Mouse (Mus musculus): Measurements from ENCODE around the gene Ccdc158. TPM values are rescaled to one million over a fixed set of nuclear protein-coding genes. Genes with fewer than 3 reads are reported as not detected.

Ccdc158 gene
- total RNA-seq, 1 experiment from 2014 or later = 11.6 TPM

GRCm38 (mm10) chr5:92688569-92688968 lies 13.5 kb upstream of the Ccdc158 start:
- no peak for ATAC-seq (replicated peaks; ENCODE audit: low read depth, poor library complexity, severe bottlenecking)

DNA sequence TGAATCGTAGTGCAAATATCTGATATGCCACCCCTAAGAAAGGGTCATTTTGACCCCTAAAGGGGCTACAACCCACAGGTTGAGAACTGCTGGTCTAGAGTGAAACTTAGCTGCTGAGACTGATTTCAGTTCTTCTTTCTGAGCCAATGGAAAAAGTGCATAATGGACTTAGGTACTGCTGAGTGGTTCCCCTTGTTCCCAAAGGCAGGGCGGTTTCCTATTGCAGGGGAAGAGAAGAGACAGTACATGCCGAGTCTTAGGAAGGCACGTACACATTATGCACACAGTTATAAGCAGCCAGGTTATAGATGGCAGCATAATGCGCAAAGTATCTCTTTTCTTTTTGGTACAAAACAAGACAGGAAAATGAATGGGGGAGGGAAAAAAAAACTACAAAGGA lies 13.1 kb upstream of the Ccdc158 start:
- ATAC-seq (replicated peaks; ENCODE audit: low read depth, poor library complexity, severe bottlenecking) = no peak

DNA sequence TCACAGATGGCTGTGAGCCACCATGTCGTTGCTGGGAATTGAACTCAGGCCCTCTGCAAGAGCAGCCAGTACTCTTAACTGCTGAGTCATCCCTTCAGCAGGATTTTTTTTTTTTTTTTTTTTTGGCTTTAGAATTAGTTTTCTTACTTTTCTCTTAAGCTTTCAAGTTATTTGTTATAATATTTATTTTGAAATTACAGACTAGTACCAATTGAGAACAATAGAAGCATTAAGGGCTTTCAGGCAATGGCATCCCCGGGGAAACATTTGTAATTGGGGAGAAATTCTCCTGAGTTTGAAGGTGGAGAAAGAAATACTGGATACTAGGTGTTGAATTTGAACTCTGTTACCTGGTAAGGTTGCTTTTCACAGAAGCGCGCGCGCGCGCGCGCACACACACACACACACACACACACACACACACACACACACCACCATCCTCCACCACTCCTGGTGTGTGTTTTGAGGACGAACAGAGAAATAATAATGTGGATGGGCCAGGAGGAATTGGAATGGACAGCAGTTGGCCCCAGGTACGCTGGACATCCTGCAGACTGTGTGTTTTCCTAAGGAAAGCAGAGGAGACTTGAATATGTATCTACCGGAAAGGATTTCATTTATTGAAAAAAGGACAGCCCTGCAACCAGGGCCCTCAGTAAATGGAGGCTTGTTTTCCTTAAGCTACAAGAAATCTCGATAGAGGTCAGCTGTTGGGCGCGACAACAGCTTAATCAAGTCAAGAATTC lies 9.8 kb upstream of the Ccdc158 start:
- no peak for ATAC-seq (replicated peaks; ENCODE audit: low read depth, poor library complexity, severe bottlenecking)

- no peak for ATAC-seq (replicated peaks; ENCODE audit: low read depth, poor library complexity, severe bottlenecking)
Measured at GRCm38 (mm10) chr5:92683871-92684475, 8.9 kb upstream of the Ccdc158 start.

- ATAC-seq (replicated peaks; ENCODE audit: low read depth, poor library complexity, severe bottlenecking) = no peak
Measured at GRCm38 (mm10) chr5:92683351-92683807, 8.3 kb upstream of the Ccdc158 start, which contains the start of gene Shroom3. Gene Shroom3, plus strand, starts transcription at chr5:92683435.

DNA sequence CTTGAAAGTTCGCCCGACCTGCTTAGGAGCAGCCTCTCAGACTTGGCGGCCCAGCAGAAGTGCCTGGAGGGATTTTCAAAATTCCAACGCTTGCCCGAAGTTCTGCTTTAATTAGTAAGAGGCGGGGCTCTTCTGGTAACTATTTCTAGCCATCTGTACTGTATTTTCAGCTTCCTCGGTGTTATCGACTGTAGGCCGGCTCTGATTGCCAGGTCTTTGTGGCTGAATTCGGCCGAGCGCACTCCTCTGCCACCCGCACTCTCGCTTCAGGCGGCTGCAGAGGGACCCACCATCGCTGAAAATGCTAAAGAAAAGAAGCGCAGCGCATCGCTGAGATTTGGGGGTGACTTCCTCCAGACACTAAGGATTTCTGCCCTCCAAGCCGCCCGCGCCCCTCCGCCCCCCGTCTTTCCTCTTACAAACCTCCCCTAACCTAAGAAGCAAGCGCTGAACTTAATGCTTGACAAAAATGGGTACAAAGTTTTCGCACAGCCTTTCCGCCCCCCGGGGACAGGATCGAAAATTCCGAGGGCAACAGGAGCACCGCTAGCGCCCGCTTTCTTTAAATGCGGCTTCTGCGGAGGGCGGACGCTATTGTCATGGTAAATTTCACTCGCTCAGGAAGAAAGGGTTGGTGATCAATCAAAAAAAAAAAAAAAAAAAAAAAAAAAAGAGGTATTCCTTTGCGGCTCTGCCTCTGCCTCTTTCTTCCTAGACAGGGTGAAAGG lies 7.7 kb upstream of the Ccdc158 start:
- peak; percentile 29; the same call in 1 of the 2 replicates for ATAC-seq (replicated peaks; ENCODE audit: low read depth, poor library complexity, severe bottlenecking)

GRCm38 (mm10) chr5:92681861-92682260 lies 6.8 kb upstream of the Ccdc158 start:
- ATAC-seq (replicated peaks; ENCODE audit: low read depth, poor library complexity, severe bottlenecking) = no peak

- no peak for ATAC-seq (replicated peaks; ENCODE audit: low read depth, poor library complexity, severe bottlenecking)
Measured at GRCm38 (mm10) chr5:92679441-92679840, 4.4 kb upstream of the Ccdc158 start.

DNA sequence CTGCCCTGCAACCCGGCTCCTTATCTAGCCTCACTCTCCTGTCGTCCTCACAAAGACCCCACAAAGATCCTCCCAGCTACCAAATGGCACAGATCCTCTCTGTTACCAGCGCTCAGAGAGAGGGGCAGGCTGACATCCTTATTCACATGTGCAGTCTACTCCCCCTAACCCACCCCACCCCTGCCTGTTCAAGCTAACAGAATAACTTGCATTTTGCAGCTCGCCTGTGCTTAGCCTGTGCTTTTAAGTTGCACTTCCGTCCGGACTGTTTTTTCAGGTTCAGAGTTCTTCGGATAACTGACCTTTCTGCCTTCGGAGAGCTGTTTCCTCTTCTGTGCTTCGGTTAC lies 476 bp upstream of the Ccdc158 start:
- ATAC-seq (replicated peaks; ENCODE audit: low read depth, poor library complexity, severe bottlenecking) = no peak

GRCm38 (mm10) chr5:92666860-92667259 lies 8.2 kb downstream of the Ccdc158 start:
- peak; percentile 76 for ATAC-seq (replicated peaks; ENCODE audit: low read depth, poor library complexity, severe bottlenecking)

GRCm38 (mm10) chr5:92664321-92664720 lies 10.8 kb downstream of the Ccdc158 start:
- ATAC-seq (replicated peaks; ENCODE audit: low read depth, poor library complexity, severe bottlenecking) = no peak

DNA sequence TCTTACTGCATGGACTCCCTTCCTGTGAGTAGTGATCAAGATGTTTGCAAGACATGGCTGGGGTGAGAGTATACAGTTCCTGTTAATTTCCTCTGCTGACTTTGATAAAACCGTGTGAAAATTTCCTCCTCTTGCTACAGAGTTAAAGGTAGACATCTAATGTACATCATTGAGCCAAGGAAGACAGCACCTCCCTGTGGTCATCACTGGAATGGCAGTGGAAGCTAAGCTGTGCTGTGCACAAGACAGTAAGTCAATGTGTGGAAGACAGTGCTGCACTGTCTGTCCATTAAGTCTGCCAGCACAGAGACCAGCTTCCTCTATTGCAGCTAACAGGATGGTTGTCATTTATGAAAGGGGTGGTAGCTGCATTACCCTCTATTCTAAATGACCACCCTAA lies 18.8 kb downstream of the Ccdc158 start:
- ATAC-seq (replicated peaks; ENCODE audit: low read depth, poor library complexity, severe bottlenecking) = peak; percentile 97

GRCm38 (mm10) chr5:92640861-92641260 lies 34.2 kb downstream of the Ccdc158 start:
- no peak for ATAC-seq (replicated peaks; ENCODE audit: low read depth, poor library complexity, severe bottlenecking)

GRCm38 (mm10) chr5:92635891-92636290 lies 39.2 kb downstream of the Ccdc158 start:
- no peak for ATAC-seq (replicated peaks; ENCODE audit: low read depth, poor library complexity, severe bottlenecking)

- ATAC-seq (replicated peaks; ENCODE audit: low read depth, poor library complexity, severe bottlenecking) = no peak
Measured at GRCm38 (mm10) chr5:92634916-92635315, 40.2 kb downstream of the Ccdc158 start.

DNA sequence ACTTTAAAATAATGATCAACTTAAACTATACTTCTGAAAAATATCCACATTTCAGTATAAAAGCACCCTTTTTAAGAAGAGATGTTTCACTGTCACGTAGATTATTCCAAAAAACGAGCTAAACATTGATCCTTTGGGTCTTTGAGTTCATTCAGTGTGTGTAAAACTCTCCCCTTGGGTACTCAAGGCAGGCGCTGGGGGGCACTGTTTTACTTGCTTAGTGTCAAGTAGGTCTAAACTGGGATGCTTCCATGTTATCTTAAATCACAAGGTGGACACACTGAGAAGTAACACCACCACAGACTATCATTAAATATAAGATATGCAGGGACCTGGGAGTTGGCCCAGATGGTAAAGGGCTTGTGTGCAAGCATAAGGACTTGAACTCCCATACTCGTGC lies 41.5 kb downstream of the Ccdc158 start:
- no peak for ATAC-seq (replicated peaks; ENCODE audit: low read depth, poor library complexity, severe bottlenecking)

DNA sequence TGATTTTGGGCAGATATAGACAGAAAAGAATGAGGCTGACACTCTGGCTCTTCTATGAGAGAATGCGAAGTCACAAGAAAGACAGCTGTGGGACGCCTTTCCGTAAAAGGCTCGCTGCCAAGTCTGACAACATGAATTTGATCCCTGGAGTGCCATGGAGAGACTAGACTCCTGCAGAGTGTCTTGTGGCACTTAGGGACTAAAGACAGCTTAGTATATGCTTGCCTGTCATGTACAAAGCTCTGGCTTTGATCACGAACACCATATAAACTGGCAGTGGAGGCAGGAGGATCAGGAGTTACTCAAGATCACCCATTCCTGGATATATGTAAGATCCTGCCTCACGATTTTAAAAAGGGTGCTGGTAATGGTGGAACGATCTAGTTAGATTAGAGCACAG lies 47.2 kb downstream of the Ccdc158 start:
- no peak for ATAC-seq (replicated peaks; ENCODE audit: low read depth, poor library complexity, severe bottlenecking)

GRCm38 (mm10) chr5:92621883-92622282 lies 53.2 kb downstream of the Ccdc158 start:
- ATAC-seq (replicated peaks; ENCODE audit: low read depth, poor library complexity, severe bottlenecking) = no peak

- no peak for ATAC-seq (replicated peaks; ENCODE audit: low read depth, poor library complexity, severe bottlenecking)
Measured at GRCm38 (mm10) chr5:92612756-92613155, 62.3 kb downstream of the Ccdc158 start.

DNA sequence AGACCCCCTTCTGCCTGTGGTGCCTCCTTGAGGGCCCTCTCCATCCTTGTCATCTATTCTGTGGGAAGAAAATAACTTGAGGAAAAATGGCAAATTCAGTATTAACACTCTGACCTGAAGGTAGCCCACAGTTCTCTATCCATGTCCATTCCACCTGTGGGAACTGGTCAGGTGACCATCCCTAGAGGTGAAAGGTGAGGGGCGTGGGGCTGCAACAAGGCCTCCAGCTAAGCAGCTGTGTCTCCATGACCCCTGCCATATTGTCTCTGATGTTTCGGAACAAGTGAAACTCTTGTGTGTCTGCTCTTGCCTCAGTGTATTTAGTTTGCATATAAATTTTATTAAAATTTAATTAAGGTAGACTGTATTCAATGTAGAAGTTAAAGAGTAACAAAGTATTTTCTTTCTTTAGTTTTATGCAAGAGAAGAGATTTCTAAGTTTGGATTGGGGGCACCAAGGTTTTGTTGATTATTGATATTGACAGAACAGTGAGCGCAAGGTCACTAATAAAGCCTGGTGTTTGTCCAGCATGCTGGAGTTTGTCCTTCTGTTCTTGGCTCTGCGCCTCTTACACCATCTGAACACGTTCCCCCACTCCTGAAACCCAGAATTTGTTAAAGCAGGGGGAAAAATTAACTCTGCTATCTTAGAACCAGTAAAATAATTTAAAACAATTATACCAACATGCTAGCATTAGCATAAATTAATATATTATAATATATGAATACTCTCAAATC lies 67.4 kb downstream of the Ccdc158 start:
- no peak for ATAC-seq (replicated peaks; ENCODE audit: low read depth, poor library complexity, severe bottlenecking)

Data from common myeloid progenitor, adult 5-6 weeks (primary cell).